Mouse (Mus musculus): ENCODE measurements at regions not wholly inside any gene's neighbourhood (a gene's known extent, or its start where the extent isn't known, plus 50 kb on each side); places are given as distances from the start of the nearest gene placed in this dataset.

DNA sequence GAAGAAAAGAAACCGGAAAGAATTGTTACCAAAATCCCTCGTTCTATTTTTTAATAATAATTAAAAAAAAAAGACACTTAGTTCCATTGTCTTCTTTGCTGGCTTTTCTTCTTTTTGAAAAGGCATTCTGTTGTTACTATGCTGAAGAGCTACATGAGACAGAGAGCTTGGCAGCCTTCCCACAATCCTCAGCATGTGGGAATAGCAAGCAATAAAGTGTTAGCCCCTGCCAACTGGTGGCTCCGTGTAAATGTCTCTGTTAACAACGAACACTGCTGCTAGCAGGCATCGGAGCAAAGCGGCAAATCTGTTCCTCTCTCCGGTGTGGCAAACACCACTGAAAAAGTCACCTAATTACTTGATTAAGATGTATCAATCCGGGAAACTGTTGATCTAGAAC lies 344.6 kb upstream of the Id4 start:
- DNase-seq: no peak
- TF ChIP-seq POLR2A (IDR thresholded peaks at IDR 0.05; ENCODE audit: borderline replicate concordance, extremely low read depth, low read depth, low read length): no peak
- no peak for TF ChIP-seq CTCF (IDR thresholded peaks at IDR 0.05; ENCODE audit: insufficient read depth, low read length)
- H3K4me3 ChIP-seq (replicated peaks; ENCODE audit: extremely low read depth, low read depth, low read length): no peak overlapping the region
- H3K4me1 ChIP-seq (ENCODE audit: control insufficient read depth, insufficient read depth, low read length): no peaks in the 10 kb centered on the region
- 71% methylated on average over 8 of the region's 8 CpGs for WGBS

DNA sequence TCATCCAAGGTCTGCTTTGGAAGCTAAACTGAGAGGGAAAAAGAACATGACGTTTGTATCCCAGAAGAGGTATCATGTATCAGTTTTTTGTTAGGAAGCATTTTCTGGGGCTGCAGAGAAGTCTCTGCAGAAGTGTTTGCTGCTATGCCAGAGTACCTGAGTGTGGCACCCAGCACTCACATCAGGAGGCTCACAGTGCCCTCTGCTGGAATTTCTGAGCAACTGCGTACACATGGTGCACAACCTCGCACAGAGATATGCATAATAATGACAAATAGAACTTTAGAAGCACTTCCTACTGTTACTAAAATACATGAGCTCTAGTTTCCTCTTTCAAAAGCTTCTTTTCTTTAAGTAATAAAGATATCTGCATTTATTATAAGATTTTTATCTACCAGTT lies 343.7 kb upstream of the Id4 start:
- no peak for DNase-seq
- Histone ChIP-seq H3K4me1 (ENCODE audit: control insufficient read depth, insufficient read depth, low read length) (no peaks in the 10 kb centered on the region), H3K4me3 (replicated peaks; ENCODE audit: extremely low read depth, low read depth, low read length) (no peak overlapping the region)
- TF ChIP-seq CTCF (IDR thresholded peaks at IDR 0.05; ENCODE audit: insufficient read depth, low read length) (no peak), POLR2A (IDR thresholded peaks at IDR 0.05; ENCODE audit: borderline replicate concordance, extremely low read depth, low read depth, low read length) (no peak)
- 91% methylated on average over 3 of the region's 3 CpGs for WGBS

DNA sequence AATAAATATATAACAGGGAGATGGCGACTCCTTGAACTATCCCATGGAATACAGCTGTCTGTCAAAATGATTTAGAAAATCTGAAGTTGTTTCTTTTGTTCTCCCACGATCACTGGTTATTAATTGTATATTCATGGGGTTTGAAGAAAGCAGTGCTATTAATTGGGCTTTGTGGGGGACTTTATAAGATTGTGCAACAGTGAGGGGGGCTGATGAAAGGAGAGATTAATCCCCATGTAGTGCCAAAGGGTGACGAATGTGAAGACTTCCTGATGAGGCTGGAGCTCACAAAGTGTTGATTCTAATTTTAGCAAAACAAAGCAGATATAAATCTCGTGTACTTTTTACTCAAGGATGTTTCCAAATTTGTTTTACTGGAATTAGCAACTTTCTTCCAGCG lies 340.0 kb upstream of the Id4 start:
- Histone ChIP-seq H3K4me3 (replicated peaks; ENCODE audit: extremely low read depth, low read depth, low read length) (no peak overlapping the region), H3K4me1 (ENCODE audit: control insufficient read depth, insufficient read depth, low read length) (no peaks in the 10 kb centered on the region)
- 37% methylated on average over 5 of the region's 5 CpGs for WGBS
- no peak for TF ChIP-seq CTCF (IDR thresholded peaks at IDR 0.05; ENCODE audit: insufficient read depth, low read length)
- TF ChIP-seq POLR2A (IDR thresholded peaks at IDR 0.05; ENCODE audit: borderline replicate concordance, extremely low read depth, low read depth, low read length): no peak
- no peak for DNase-seq

DNA sequence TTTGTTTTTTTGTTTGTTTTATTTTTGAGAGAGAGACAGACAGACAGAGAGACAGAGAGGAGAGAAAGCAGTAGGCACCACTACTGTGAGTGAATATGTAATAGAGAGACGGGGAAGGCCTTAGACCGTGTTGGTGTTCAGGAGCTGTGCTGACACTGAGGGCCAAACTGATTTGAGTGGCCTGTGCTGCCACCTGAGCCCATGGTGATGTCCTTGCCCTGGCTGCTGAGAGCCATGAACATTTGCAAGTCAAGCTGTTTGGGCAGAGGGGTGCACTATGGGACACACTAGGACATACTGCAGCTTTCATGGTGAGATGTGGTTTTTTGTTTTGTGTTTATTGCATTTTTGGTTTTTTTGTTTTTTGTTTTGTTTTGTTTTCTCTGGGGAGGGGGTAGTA lies 320.3 kb upstream of the Id4 start:
- TF ChIP-seq POLR2A (IDR thresholded peaks at IDR 0.05; ENCODE audit: borderline replicate concordance, extremely low read depth, low read depth, low read length) (no peak), CTCF (IDR thresholded peaks at IDR 0.05; ENCODE audit: insufficient read depth, low read length) (no peak)
- 81% methylated on average over 2 of the region's 2 CpGs for WGBS
- H3K4me3 ChIP-seq (replicated peaks; ENCODE audit: extremely low read depth, low read depth, low read length): no peak overlapping the region
- no peaks in the 10 kb centered on the region for H3K4me1 ChIP-seq (ENCODE audit: control insufficient read depth, insufficient read depth, low read length)
- no peak for DNase-seq

DNA sequence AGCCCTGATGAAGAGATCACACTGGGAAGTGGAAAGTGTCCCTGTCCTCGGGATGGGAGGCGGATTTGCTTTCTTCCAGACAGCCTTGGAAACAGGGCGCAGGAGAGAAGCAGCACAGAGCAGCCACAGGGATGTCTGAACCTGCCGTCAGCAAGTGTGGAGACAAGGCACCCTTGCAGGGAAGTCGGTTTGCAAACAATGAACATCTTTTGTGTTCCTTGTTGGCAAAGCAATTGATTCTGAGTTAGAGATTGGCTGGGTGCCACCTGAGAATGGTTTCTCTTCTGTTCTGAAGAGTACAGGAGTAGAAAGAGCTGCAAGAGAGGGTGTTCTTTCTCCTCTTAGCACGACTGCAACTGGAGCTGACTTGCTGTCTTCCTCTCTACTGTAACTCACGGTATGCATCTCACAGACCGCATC lies 318.6 kb upstream of the Id4 start:
- 20% methylated on average over 8 of the region's 8 CpGs for WGBS
- DNase-seq: no peak
- no peaks in the 10 kb centered on the region for H3K4me1 ChIP-seq (ENCODE audit: control insufficient read depth, insufficient read depth, low read length)
- H3K4me3 ChIP-seq (replicated peaks; ENCODE audit: extremely low read depth, low read depth, low read length): no peak overlapping the region
- TF ChIP-seq CTCF (IDR thresholded peaks at IDR 0.05; ENCODE audit: insufficient read depth, low read length): no peak
- no peak for TF ChIP-seq POLR2A (IDR thresholded peaks at IDR 0.05; ENCODE audit: borderline replicate concordance, extremely low read depth, low read depth, low read length)

DNA sequence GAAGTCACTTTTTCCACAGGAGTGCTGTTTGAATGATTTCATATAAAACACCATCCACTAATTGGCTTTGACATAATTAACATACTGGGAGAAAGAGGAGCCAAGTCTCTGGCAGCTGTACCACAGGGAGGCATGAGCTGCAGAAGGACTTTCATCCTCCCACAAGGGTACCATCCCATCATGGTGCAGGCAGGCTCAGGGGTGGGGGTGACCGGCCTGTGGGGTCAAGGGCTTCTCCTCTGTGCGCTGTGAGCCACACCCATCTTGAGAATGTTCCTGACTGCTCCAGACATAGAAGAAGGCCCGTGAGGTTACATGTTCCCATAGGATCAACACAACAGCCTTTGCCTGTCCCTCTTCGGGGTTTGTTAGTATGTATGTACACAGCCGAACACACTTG lies 317.4 kb upstream of the Id4 start:
- Histone ChIP-seq H3K4me1 (ENCODE audit: control insufficient read depth, insufficient read depth, low read length) (no peaks in the 10 kb centered on the region), H3K4me3 (replicated peaks; ENCODE audit: extremely low read depth, low read depth, low read length) (no peak overlapping the region)
- 75% methylated on average over 5 of the region's 5 CpGs for WGBS
- TF ChIP-seq CTCF (IDR thresholded peaks at IDR 0.05; ENCODE audit: insufficient read depth, low read length) (no peak), POLR2A (IDR thresholded peaks at IDR 0.05; ENCODE audit: borderline replicate concordance, extremely low read depth, low read depth, low read length) (no peak)
- no peak for DNase-seq

DNA sequence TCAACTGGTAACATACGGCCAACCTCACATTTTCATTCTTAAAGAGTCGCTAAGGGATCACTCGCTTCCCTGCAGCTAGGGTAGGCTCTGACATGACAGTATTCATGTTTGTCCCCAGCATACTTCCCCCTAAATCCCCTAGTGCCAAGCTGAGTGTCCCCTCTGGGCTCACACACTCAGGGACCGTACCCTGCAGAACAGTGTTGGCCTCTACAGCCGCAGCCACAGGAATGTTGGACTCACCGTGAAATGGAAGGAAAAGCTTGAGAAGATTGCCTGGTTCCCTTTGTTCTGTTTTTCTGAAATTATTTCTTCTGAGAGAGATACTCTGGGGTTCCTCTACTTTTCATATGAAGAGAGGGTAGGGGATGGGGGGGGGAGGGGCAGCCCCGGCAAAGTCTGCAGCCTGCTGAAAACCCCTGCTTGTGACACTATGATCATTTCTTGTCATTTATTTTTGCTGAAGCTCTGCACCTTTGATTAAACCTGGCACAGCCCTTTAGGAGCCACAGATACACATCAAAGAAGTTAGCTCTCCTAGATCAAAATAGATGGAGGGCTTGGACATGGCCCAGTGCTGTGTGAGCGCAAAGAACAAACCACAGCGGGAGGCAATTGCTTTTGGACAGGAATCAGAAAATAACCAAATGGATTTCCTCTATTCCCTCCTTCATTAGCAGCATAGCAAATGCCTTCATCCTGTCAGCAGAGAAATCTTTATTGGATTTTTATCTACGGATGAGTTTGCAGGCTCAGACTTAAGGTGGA lies 312.7 kb upstream of the Id4 start:
- TF ChIP-seq CTCF (IDR thresholded peaks at IDR 0.05; ENCODE audit: insufficient read depth, low read length): no peak
- no peak for TF ChIP-seq POLR2A (IDR thresholded peaks at IDR 0.05; ENCODE audit: borderline replicate concordance, extremely low read depth, low read depth, low read length)
- Histone ChIP-seq H3K4me1 (ENCODE audit: control insufficient read depth, insufficient read depth, low read length) (no peaks in the 10 kb centered on the region), H3K4me3 (replicated peaks; ENCODE audit: extremely low read depth, low read depth, low read length) (no peak overlapping the region)
- no peak for DNase-seq
- 79% methylated on average over 10 of the region's 10 CpGs for WGBS

DNA sequence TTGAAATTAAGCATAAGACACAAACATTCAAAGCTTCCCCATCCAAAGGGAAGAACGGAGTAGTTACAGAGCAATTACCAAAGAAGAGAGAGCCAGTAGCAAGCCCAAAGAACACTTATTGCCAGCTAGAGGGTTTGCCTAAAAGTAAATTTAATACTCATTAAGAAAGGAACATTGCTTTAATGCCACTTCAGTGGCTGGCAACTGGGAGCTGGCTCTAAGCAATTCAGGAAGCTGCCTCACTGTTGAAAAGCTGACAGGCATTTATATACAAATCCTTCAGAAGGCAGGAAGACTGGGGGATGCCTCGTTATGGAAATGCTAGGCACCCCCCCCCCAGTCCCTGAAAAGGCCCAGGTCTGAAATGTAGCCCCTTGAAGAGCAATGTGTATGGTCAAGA lies 310.6 kb upstream of the Id4 start:
- TF ChIP-seq POLR2A (IDR thresholded peaks at IDR 0.05; ENCODE audit: borderline replicate concordance, extremely low read depth, low read depth, low read length): no peak
- TF ChIP-seq CTCF (IDR thresholded peaks at IDR 0.05; ENCODE audit: insufficient read depth, low read length): no peak
- no peaks in the 10 kb centered on the region for H3K4me1 ChIP-seq (ENCODE audit: control insufficient read depth, insufficient read depth, low read length)
- 40% methylated on average over 2 of the region's 2 CpGs for WGBS
- no peak overlapping the region for H3K4me3 ChIP-seq (replicated peaks; ENCODE audit: extremely low read depth, low read depth, low read length)
- no peak for DNase-seq

DNA sequence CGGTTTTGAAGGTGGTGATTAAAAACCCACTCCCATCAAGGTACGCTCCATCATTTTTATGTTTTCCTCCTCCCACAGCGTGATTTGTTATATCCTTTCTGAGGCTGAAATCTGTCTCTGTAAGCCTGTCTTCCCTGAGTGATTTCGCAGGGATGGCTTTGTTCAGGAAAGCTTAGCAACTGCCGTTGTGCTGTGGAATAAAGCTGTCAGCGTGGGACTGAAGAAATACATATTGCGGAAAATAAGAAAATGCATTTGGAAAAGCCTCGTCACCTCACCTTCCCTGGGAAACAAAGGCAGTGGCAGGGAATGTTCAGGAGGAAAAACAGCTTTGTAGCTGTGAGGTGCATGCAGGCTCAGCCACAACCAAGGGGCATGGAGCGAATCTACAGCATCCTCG lies 310.0 kb upstream of the Id4 start:
- H3K4me1 ChIP-seq (ENCODE audit: control insufficient read depth, insufficient read depth, low read length): no peaks in the 10 kb centered on the region
- no peak overlapping the region for H3K4me3 ChIP-seq (replicated peaks; ENCODE audit: extremely low read depth, low read depth, low read length)
- TF ChIP-seq POLR2A (IDR thresholded peaks at IDR 0.05; ENCODE audit: borderline replicate concordance, extremely low read depth, low read depth, low read length): no peak
- no peak for TF ChIP-seq CTCF (IDR thresholded peaks at IDR 0.05; ENCODE audit: insufficient read depth, low read length)
- DNase-seq: no peak
- 76% methylated on average over 10 of the region's 10 CpGs for WGBS

DNA sequence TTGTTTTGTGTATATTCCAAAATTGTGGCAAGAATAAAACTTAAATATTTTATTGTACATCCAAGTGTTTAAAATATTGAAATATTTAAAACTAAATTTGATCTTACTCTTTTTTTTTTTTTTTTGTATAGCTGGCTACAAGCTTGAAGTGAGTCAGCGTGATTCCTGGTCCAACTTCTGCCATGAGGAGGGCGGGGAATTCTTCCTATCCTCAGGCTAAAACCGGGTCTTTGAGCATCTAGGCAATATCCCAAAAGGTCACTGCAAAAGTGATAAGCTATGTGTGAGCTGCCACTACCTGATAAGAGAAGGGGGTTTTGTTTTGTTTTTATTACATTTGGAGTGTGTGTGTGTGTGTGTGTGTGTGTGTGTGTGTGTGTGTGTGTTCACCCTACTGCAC lies 308.1 kb upstream of the Id4 start:
- no peak for DNase-seq
- Histone ChIP-seq H3K4me3 (replicated peaks; ENCODE audit: extremely low read depth, low read depth, low read length) (no peak overlapping the region), H3K4me1 (ENCODE audit: control insufficient read depth, insufficient read depth, low read length) (no peaks in the 10 kb centered on the region)
- 41% methylated on average over 3 of the region's 3 CpGs for WGBS
- no peak for TF ChIP-seq POLR2A (IDR thresholded peaks at IDR 0.05; ENCODE audit: borderline replicate concordance, extremely low read depth, low read depth, low read length)
